Mouse (Mus musculus): ENCODE results near the gene 6430628N08Rik.

The 6430628N08Rik gene

GRCm38 (mm10) chr4:115890553-115890952, at the start of gene 6430628N08Rik:
TSS of gene 6430628N08Rik (plus strand) at chr4:115890665.
- DNase-seq (ENCODE audit: low spot score in 2 of 2) = no peak

DNA sequence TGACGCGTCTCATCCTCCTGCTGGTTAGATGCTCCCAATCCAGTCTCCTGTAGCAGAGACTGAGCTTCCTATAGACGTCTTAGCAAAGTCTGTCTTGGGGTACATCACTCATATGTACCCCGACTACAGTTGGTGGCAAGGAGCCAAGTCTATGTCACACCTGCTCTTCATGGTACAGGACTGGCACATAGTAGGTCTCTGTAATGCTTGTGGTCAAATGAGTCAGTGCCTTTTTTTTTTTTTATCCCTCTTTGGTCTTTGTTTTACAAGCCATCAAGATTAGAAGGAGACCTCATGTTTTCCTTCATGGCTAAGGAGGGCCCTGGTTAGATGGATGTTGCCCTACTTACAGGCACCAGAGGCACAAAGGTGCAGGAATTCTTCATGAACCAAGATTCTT, 49.6 kb upstream of the 6430628N08Rik start:
- DNase-seq (ENCODE audit: low spot score in 2 of 2) = no peak

DNA sequence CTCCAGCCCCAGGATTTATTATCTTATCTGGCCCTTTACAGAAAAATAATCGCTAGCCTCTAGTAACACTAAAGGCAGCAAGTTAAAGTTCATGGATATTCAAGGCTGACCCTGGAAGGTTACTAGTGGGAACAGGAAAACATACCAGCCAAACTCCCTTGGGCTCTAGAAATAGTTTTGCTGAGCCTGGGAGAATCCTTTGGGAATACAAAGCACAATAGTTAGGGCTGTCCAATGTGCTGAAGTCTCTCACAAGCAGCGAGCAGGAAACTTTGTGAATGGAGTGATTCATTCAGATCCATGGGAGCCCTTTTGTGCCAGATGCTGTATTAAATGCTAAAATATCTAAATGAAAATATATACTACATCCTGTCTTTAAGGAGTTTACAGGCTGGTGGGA, 43.8 kb upstream of the 6430628N08Rik start:
- DNase-seq (ENCODE audit: low spot score in 2 of 2) = no peak

DNA sequence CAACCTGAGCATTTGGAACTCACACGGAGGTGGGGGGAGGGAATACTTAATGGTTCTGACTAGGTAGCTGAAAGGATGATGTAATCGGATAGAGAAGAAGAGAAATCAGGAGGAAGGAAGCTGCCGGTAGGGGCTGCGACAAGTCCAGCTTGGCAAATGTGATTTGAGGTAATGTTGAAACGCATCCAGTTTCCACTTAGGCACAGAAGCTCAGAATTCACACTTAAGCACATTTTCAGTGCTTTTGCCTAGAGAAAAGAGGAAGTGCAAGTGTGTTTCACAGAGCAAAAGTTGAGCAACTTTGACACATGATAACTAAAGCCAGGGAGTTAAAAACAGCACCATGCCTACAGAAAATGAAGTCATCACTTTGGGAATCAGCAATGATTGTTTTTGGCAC, 43.1 kb upstream of the 6430628N08Rik start:
- no peak for DNase-seq (ENCODE audit: low spot score in 2 of 2)

DNA sequence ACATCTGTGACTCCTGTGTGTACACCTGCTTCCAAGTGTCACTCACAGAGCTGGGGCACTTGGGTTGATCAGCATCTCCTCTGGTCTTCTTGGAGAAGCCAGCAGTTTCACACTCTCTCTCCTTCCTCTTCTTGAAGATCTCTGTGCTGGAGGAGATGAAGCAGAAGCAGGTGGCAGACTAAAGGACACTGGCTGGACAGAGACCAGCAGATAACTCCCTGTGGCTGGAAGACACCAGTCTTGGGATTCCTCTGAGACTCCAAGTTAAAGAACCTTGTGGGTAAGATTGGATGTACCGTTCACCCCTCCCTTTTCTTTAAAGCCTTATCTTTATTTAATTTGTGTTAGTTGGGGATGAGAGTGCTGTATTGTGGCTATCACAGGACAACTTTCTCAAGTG, 42.4 kb upstream of the 6430628N08Rik start:
- DNase-seq (ENCODE audit: low spot score in 2 of 2) = no peak

GRCm38 (mm10) chr4:115848990-115849677, 41.3 kb upstream of the 6430628N08Rik start:
- DNase-seq (ENCODE audit: low spot score in 2 of 2) = no peak

GRCm38 (mm10) chr4:115850111-115850510, 40.4 kb upstream of the 6430628N08Rik start:
- DNase-seq (ENCODE audit: low spot score in 2 of 2) = no peak

DNA sequence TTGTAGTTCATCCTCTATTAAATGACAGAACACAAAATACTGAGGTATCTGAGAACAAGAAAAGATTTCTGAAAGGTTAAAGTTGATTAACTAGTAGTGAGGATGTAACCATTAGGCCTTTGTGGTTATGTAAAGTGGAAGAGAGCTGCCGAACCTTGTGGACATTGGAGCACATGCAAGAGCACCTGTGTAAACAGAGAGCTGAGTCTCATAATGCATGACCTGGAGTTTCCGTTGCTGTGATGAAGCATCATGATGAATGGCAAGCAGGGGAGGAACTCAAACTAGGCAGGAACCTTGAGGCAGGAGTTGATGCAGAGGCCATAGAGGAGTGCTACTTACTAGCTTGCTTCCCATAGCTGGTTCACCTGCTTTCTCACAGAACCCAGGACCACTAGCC, 39.8 kb upstream of the 6430628N08Rik start:
- DNase-seq (ENCODE audit: low spot score in 2 of 2) = no peak

DNA sequence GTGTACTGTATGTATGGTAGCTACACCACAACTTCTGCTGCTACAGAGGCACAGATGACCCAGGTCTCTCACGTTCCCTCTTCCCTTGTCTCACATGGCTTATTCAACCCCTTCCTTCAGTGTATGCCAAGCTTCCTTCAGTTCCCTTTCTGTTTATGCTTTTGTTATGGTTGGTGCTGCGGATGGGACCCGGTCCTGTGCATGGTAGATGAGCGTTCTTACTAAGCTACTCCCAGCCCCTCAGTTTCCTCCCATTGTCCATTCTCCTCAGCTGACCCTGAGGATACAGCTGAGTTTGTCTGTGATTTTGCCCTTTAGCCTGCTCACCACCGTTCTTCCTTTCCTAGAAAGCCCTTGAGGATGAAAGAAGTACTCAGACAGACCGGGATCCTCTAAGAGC, 38.9 kb upstream of the 6430628N08Rik start:
- DNase-seq (ENCODE audit: low spot score in 2 of 2) = no peak

GRCm38 (mm10) chr4:115855100-115855499, 35.4 kb upstream of the 6430628N08Rik start:
- DNase-seq (ENCODE audit: low spot score in 2 of 2) = no peak

- no peak for DNase-seq (ENCODE audit: low spot score in 2 of 2)
These were observed 34.9 kb upstream of the 6430628N08Rik start for GRCm38 (mm10) chr4:115855609-115856008.

DNA sequence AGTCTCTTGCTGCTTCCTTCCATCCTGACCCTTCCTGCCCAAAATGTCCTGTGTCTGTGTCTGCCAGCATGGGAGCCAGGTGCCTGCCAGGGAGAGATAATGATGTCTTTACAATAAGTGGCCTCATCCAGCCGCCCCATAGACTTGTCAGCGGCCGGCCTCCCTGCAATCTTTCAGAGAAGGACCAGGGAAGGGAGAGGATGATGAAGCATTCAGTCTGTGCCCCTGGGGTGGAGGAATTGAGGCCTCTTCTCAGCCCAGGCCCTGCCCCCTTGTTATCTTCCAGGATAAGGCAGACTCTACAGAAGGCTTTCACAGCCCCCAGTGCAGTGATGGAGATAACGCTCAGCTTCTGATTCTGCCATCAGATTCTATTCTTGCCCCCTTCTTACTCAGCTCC, 34.2 kb upstream of the 6430628N08Rik start:
- no peak for DNase-seq (ENCODE audit: low spot score in 2 of 2)

DNA sequence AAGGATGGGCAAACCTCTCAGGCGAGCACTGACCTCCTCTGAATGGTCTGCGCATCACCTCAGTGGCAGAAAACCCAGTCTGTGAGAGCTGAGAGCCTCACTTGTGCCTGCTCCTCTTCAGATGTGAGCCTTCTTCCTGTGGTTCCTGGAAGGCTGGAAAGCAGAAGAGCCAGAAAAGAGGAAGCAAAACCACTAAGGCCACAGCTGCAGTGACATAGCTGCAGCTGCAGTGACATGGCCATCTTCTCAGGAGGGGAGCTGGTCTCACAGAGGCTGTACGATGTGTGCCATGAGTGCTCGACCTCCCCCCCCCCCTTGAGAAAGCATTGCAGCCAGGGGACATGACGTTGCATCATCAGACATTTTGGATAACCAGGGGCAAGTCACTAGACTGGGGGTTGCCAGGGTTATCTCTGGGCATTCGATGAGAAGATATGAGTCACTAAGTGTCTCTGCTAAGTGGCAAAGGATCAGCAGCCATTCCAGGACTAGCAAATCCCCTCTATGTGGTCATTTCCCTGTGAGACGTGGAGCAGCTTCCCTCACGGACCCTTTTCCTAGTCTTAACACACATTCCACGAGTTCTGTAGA, 33.1 kb upstream of the 6430628N08Rik start:
- DNase-seq (ENCODE audit: low spot score in 2 of 2) = no peak

GRCm38 (mm10) chr4:115863352-115863751, 27.1 kb upstream of the 6430628N08Rik start:
- DNase-seq (ENCODE audit: low spot score in 2 of 2) = no peak

GRCm38 (mm10) chr4:115863880-115864279, 26.6 kb upstream of the 6430628N08Rik start:
- no peak for DNase-seq (ENCODE audit: low spot score in 2 of 2)

DNA sequence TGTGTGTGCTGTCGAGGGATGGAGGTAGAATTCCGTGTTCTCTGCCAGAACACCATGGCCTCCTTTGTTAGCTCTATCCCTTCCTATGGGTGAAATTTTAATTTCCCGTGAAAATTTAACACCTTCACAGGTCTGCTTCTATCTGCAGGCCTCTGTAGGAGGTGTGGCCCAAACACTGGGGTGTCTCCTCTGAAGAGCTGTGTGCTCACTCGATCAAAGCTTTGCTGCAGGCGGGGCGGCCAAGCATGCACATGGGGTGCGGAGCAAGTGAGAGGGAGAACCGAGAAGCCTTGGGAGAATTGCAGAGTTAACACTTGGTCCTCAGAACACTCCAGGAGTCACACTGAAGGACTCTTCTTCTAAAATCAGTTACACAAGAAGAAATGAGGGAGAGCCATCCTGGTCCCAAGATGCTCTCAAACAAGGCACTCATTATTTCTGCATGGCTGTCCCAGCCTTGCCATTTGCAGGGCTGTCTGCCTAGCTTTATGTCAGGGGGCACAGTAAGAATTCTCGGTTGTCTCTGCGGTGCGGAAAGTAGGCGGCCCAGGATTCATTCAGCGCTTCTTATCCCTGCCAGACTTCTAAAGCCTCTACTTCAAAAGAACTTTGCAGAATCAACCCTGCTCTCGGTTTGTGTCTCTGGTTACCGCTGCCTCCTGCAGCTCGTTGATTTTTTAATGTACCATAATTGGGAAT, 20.8 kb upstream of the 6430628N08Rik start:
- no peak for DNase-seq (ENCODE audit: low spot score in 2 of 2)

DNA sequence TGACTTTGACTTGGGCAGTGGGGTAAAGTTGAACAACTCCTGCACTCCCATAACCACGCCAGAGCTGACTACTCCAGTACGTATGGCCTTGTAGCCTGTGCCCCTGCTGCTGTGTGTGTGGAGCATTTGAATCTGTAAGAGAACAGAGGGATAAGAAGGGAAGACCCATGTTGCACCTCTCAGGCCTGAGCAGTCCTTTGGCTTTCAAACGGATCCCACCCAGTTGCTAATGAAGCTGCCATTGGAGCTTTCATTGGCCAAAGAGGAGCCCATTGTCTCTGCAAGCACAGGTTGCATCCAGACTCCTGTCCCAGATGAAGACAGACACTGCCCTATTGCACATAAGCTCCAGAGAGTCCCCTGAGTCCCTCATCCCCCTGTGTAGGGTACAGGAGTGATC, 17.2 kb upstream of the 6430628N08Rik start:
- DNase-seq (ENCODE audit: low spot score in 2 of 2) = no peak

DNA sequence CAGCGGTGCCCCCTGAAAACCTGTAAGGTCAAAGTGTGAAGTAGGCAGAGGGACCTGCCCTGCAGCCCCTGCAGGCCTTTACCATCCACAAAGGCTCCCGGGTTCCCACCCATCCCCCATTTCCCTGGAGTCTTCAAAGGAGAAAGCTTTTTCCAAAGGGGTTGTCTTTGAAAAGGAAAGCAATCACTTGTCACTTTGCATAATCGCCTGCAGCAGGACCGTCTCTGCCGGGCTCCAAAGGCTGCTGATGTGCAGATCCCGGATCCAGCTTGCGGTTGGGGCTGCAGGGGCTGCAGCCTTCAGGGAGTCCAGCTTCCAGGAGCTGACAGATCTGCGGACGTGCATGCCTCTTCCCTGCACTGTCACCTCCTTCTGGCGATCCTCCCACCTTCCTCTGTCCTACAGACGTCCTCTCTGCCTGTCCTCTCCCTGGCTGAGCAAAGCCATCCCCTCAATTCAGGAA, 12.2 kb upstream of the 6430628N08Rik start:
- DNase-seq (ENCODE audit: low spot score in 2 of 2) = no peak

GRCm38 (mm10) chr4:115878828-115879227, 11.6 kb upstream of the 6430628N08Rik start:
- no peak for DNase-seq (ENCODE audit: low spot score in 2 of 2)

DNA sequence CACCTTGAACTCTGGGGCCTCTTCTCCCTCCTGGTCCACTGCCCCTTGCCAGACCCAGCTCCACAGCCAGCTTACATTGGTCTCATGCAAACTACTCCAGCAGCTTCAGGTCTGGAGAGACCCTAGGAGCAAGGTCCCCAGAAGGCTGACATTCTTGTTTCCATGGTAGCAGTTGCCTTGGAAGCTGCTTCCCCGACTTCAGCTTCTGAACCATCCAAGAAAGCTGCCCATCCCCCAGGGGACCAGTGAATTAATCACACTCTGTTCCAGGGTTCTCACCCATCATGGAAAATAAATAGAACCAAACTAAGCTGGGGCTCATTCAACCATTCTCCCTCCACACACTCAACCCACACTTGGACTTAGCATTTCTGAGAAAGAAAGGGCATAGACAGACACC, 9.3 kb upstream of the 6430628N08Rik start:
- no peak for DNase-seq (ENCODE audit: low spot score in 2 of 2)

DNA sequence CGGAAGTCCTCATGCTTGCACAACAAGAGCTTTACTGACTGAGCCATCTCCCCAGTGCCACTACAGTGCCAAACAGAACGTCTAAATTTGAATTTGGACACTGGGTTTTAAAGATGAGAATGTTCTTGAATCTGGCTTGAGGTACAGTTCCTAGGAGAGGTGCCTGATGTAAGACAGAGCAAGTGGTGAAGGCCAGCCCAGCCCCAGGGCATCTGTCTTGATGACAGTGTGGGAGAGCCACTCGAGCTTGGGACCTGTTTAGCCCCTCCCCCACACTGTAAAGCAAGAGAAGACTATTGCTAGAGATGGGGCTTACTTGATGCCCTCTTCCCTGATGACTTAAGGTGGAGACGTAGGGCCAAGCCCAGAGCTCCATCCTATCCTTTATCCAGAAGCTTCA, 8.3 kb upstream of the 6430628N08Rik start:
- DNase-seq (ENCODE audit: low spot score in 2 of 2) = no peak

GRCm38 (mm10) chr4:115884022-115884421, 6.4 kb upstream of the 6430628N08Rik start, which contains the start of gene Kncn:
TSS of gene Kncn (plus strand) at chr4:115884400.
- no peak for DNase-seq (ENCODE audit: low spot score in 2 of 2)

DNA sequence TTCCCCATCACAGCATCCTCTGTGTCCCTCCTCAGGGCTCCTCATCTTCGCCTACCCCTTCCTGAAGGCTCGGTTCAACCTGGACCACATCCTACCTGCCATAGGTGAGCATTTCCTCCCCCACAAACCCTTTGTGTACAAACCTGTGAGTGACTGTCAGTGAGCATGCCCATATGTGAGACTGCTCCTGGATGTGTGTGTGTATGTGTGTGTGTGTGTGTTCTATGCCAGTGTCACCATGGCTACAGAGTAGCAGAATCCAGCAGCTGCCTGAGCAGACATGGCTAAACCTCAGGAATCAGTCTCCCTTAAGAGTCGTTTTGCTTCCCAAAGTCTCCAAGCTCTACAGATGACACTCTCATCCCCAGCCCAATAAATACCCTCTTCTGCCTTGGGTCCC, 4.6 kb upstream of the 6430628N08Rik start:
- DNase-seq (ENCODE audit: low spot score in 2 of 2) = no peak

Measured in frontal cortex, postnatal 25 days (tissue).